Mouse (Mus musculus) cerebellum, postnatal 4 days (tissue): ENCODE measurements at regions not wholly inside any gene's neighbourhood (a gene's known extent, or its start where the extent isn't known, plus 50 kb on each side); places are given as distances from the start of the nearest gene placed in this dataset.
"Not testable (repeated sequence)": the region's sequence is repeated elsewhere in the genome, so short reads cannot be mapped to it uniquely, and the experiment has no call there.

Experiments used
- DNase-seq, 2 experiments: peaks; one replicate each; pipeline ENCODE4 v3.0.0; 2022; ENCODE audit warnings: low spot score in 2 of 2, mixed read lengths in 1 of 2

- no peak for DNase-seq
Measured at GRCm38 (mm10) chr9:32940919-32941767, 305.1 kb downstream of the Ets1 start.

GRCm38 (mm10) chr9:32941768-32942030, 305.7 kb downstream of the Ets1 start:
- DNase-seq: no peak

GRCm38 (mm10) chr9:32947221-32947620, 311.2 kb downstream of the Ets1 start:
- no peak for DNase-seq

- DNase-seq: no peak
Measured at GRCm38 (mm10) chr9:32949036-32949435, 313.0 kb downstream of the Ets1 start.

GRCm38 (mm10) chr9:32958716-32959115, 322.7 kb downstream of the Ets1 start:
- no peak for DNase-seq

GRCm38 (mm10) chr9:32959468-32959867, 323.4 kb downstream of the Ets1 start:
- not testable (repeated sequence) for DNase-seq

- DNase-seq: no peak
Measured at GRCm38 (mm10) chr9:32962679-32963205, 326.7 kb downstream of the Ets1 start.

GRCm38 (mm10) chr9:32968446-32968845, 332.4 kb downstream of the Ets1 start:
- no peak for DNase-seq

GRCm38 (mm10) chr9:32971421-32971820, 335.4 kb downstream of the Ets1 start:
- no peak for DNase-seq

- DNase-seq: no peak
Measured at GRCm38 (mm10) chr9:32971926-32972325, 335.9 kb downstream of the Ets1 start.

GRCm38 (mm10) chr9:32972431-32973052, 336.5 kb downstream of the Ets1 start:
- DNase-seq: no peak

- no peak for DNase-seq
Measured at GRCm38 (mm10) chr9:32977732-32978131, 341.7 kb downstream of the Ets1 start.

GRCm38 (mm10) chr9:32980846-32981245, 344.8 kb downstream of the Ets1 start:
- DNase-seq: no peak

GRCm38 (mm10) chr9:32983182-32983581, 347.2 kb downstream of the Ets1 start:
- no peak for DNase-seq

GRCm38 (mm10) chr9:32986836-32987673, 351.0 kb downstream of the Ets1 start:
- DNase-seq: no peak

GRCm38 (mm10) chr9:32989006-32989405, 353.0 kb downstream of the Ets1 start:
- no peak for DNase-seq

- DNase-seq: no peak
Measured at GRCm38 (mm10) chr9:32998323-32998722, 362.3 kb downstream of the Ets1 start.

- no peak for DNase-seq
Measured at GRCm38 (mm10) chr9:33000691-33001164, 364.7 kb downstream of the Ets1 start.

GRCm38 (mm10) chr9:33001165-33001949, 365.3 kb downstream of the Ets1 start:
- no peak for DNase-seq

- DNase-seq: no peak
Measured at GRCm38 (mm10) chr9:33003880-33004279, 367.9 kb downstream of the Ets1 start.

GRCm38 (mm10) chr9:33004536-33004935, 368.5 kb downstream of the Ets1 start:
- DNase-seq: no peak
